Mouse (Mus musculus) cerebellum, adult 2 months (tissue): ENCODE results near the gene AL731706.1.

Experiments
- CTCF ChIP-seq: fragments of 200-500 bp; IDR thresholded peaks from 2 replicates; pipeline ENCODE4 v1.5.1; 2011; ENCODE audit warnings: low read depth, mild to moderate bottlenecking, control low read depth, low read length, moderate library complexity, borderline replicate concordance; ENCODE audit not compliant: insufficient read depth
- POLR2A ChIP-seq: fragments of 200-500 bp; IDR thresholded peaks from 2 replicates; pipeline ENCODE4 v1.6.1; 2011; ENCODE audit warnings: low read length, control low read depth, borderline replicate concordance; ENCODE audit not compliant: insufficient read depth

GRCm38 (mm10) chr2:136921003-136921408 lies 29.8 kb upstream of the AL731706.1 start:
- TF ChIP-seq POLR2A: no peak
- no peak for TF ChIP-seq CTCF
